Mouse (Mus musculus) neural tube, embryonic 12.5 days (tissue): Measurements from ENCODE around the gene Copb2. TPM values are rescaled to one million over a fixed set of nuclear protein-coding genes. Genes with fewer than 3 reads are reported as not detected.

ENCODE experiments used
- ATAC-seq: fragments of 200-750 bp; cut with Nextera tagmentation; 2 replicates; pipeline ENCODE4 v1.8.0; 2017; ENCODE audit warnings: low read depth, mild to moderate bottlenecking, moderate TSS enrichment, moderate library complexity; ENCODE audit not compliant: low FRiP score
- H3K27ac ChIP-seq: fragments of 300-500 bp; sonication (generic); 2 replicates; pipeline ENCODE4 v1.5.1; 2016
- H3K27me3 ChIP-seq: fragments of 300-500 bp; sonication (generic); replicated peaks from 2 replicates; pipeline ENCODE4 v1.6.1; 2016; ENCODE audit warnings: mild to moderate bottlenecking
- H3K36me3 ChIP-seq: fragments of 300-500 bp; sonication (generic); 2 replicates; pipeline ENCODE4 v1.6.1; 2016; ENCODE audit warnings: mild to moderate bottlenecking
- H3K4me1 ChIP-seq: fragments of 300-500 bp; sonication (generic); 2 replicates; pipeline ENCODE4 v1.6.1; 2016
- H3K4me2 ChIP-seq: fragments of 300-500 bp; sonication (generic); replicated peaks from 2 replicates; pipeline ENCODE4 v1.6.1; 2016; ENCODE audit warnings: mild to moderate bottlenecking
- H3K4me3 ChIP-seq: fragments of 300-500 bp; sonication (generic); 2 replicates; pipeline ENCODE4 v1.5.1; 2016
- H3K9ac ChIP-seq: fragments of 300-500 bp; sonication (generic); 2 replicates; pipeline ENCODE4 v1.6.1; 2016; ENCODE audit warnings: mild to moderate bottlenecking
- H3K9me3 ChIP-seq: fragments of 300-500 bp; sonication (generic); 2 replicates; pipeline ENCODE4 v1.6.1; 2016; ENCODE audit warnings: mild to moderate bottlenecking
- WGBS: fragments of 180-500 bp; shearing (Covaris S2); methylation state at CpG from one replicate; pipeline ENCODE4 v1.1.7; 2016; 5-methylcytosine and 5-hydroxymethylcytosine counted together
- polyA plus RNA-seq: library from polyadenylated mRNA; unstranded; fragments of >200 nt; fragmentation: Nextera tagmentation; extraction: Ambion mirVana; gene quantifications from 2 replicates; pipeline ENCODE4 v1.2.1, GENCODE M21; 2016

Copb2 gene
- polyA plus RNA-seq, 1 experiment from 2014 or later = 169 TPM

- Histone ChIP-seq H3K27ac (no peak overlapping the region), H3K4me3 (no peak overlapping the region), H3K9me3 (no peaks in the 10 kb centered on the region), H3K9ac (no peak overlapping the region), H3K4me2 (no peak overlapping the region), H3K36me3 (no peaks in the 10 kb centered on the region), H3K27me3 (no peaks in the 10 kb centered on the region), H3K4me1 (peaks cover 4% of the 10 kb centered on the region; the same call in 1 of the 2 replicates)
- no peak for ATAC-seq
- WGBS = 79% methylated on average over 3 of the region's 3 CpGs
Observed at GRCm38 (mm10) chr9:98544042-98544441, 19.5 kb upstream of the Copb2 start.

GRCm38 (mm10) chr9:98583852-98584251, 20.3 kb downstream of the Copb2 start:
- Histone ChIP-seq H3K4me3 (no peak overlapping the region), H3K9me3 (no peaks in the 10 kb centered on the region), H3K36me3 (peaks cover 88% of the 10 kb centered on the region), H3K4me1 (no peaks in the 10 kb centered on the region), H3K9ac (no peak overlapping the region), H3K4me2 (no peak overlapping the region), H3K27me3 (no peaks in the 10 kb centered on the region), H3K27ac (no peak overlapping the region)
- WGBS = 92% methylated on average over 4 of the region's 4 CpGs
- ATAC-seq = no peak

DNA sequence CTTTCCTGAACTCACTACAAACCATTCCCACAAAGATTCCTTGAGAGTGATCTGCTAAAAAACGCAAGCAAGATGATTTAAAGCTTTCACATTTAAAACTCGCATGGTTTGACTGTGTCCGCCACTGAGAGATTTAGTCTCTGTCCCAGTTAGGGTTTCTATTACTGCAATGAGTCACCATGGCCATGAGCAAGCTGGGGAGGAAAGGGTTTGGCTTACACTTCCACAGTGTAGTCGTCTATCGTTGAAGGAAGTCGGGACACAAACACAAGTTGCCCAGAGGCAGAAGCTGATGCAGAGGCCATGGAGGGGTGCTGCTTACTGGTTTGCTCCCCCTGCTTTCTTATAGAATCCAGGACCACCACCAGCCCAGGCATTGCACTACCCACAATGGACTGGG, 36.6 kb downstream of the Copb2 start:
- Histone ChIP-seq H3K27ac (no peak overlapping the region), H3K4me2 (peak overlapping the region; percentile 96; the same call in 1 of the 2 replicates), H3K9me3 (peaks cover 4% of the 10 kb centered on the region; the same call in 1 of the 2 replicates), H3K4me3 (no peak overlapping the region), H3K36me3 (peaks cover 27% of the 10 kb centered on the region), H3K4me1 (peaks cover 12% of the 10 kb centered on the region), H3K9ac (no peak overlapping the region), H3K27me3 (no peaks in the 10 kb centered on the region)
- WGBS = 91% methylated on average over 6 of the region's 6 CpGs
- no peak for ATAC-seq

DNA sequence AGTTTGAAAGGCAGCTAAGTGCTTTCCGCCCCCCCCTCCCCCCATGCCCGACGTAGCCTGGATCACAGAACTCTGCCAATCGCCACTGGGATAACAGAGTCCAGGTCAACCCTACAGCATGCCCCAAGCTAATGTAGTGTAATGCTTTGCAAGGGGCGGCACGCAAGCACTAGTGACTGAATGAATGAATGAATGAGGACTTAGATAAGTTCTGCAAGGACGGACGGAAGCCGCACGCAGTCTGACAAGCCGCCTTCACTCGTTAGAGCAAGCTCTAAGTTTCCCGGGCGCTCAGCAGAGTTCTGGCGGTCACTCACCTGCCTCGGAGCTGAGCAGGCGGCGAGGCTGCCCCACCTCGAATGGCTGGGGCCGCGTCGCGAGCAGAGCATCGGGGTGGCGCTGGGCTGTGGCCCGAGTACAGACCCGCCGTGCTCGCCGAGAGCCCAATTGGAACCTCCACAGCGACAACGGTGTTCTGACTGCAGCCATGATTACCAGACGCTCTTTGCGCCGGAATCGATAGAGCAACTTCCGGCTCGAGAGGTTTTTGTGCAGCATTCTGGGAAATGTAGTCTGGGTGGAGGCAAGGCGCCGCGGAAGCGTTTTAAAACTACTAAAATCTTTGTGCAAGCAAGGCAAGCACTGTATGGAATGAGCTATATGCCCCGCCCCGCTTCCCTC, 37.8 kb downstream of the Copb2 start, which contains the start of gene Mrps22:
TSS of gene Mrps22 (minus strand) at position 505 of the 681 bp plus-strand sequence.
- H3K4me3 ChIP-seq = peak within 1 kb of the TSS; percentile 90
- H3K9ac ChIP-seq = peak within 1 kb of the TSS; percentile 68
- peaks cover 4% of the 10 kb centered on the region; the same call in 1 of the 2 replicates for H3K9me3 ChIP-seq
- H3K27ac ChIP-seq = no peak within 1 kb of the TSS
- H3K36me3 ChIP-seq = peaks cover 17% of the 10 kb centered on the region
- H3K27me3 ChIP-seq = no peaks in the 10 kb centered on the region
- peak; percentile 94 for ATAC-seq
- WGBS = under 1% methylated on average over 44 of the region's 44 CpGs
- peak within 1 kb of the TSS; percentile 96 for H3K4me2 ChIP-seq
- peaks cover 12% of the 10 kb centered on the region for H3K4me1 ChIP-seq

- H3K4me1 ChIP-seq = peaks cover 12% of the 10 kb centered on the region
- H3K4me3 ChIP-seq = peak overlapping the region; percentile 90
- H3K36me3 ChIP-seq = peaks cover 14% of the 10 kb centered on the region
- peak overlapping the region; percentile 96 for H3K4me2 ChIP-seq
- peak; percentile 45 for ATAC-seq
- no peak overlapping the region for H3K27ac ChIP-seq
- 54% methylated on average over 11 of the region's 11 CpGs for whole genome bisulfite sequencing
- 0 out of 2 replicates have a peak overlapping the region, but pooled peaks have one; percentile 68 for H3K9ac ChIP-seq
- H3K9me3 ChIP-seq = peaks cover 4% of the 10 kb centered on the region; the same call in 1 of the 2 replicates
- no peaks in the 10 kb centered on the region for H3K27me3 ChIP-seq
Observed at GRCm38 (mm10) chr9:98601837-98602359, 38.4 kb downstream of the Copb2 start.

- no peak overlapping the region for H3K4me2 ChIP-seq
- H3K9ac ChIP-seq = no peak overlapping the region
- H3K4me3 ChIP-seq = no peak overlapping the region
- no peak overlapping the region for H3K27ac ChIP-seq
- H3K9me3 ChIP-seq = peaks cover 4% of the 10 kb centered on the region; the same call in 1 of the 2 replicates
- WGBS = 76% methylated on average over 4 of the region's 4 CpGs
- H3K36me3 ChIP-seq = no peaks in the 10 kb centered on the region
- H3K4me1 ChIP-seq = peaks cover 12% of the 10 kb centered on the region
- no peaks in the 10 kb centered on the region for H3K27me3 ChIP-seq
- ATAC-seq = no peak
Observed at GRCm38 (mm10) chr9:98604896-98605295, 41.4 kb downstream of the Copb2 start.

GRCm38 (mm10) chr9:98628480-98628879, 65.0 kb downstream of the Copb2 start:
- no peak for ATAC-seq
- H3K4me3 ChIP-seq = no peak overlapping the region
- no peak overlapping the region for H3K27ac ChIP-seq
- no peaks in the 10 kb centered on the region for H3K36me3 ChIP-seq
- H3K9me3 ChIP-seq = no peaks in the 10 kb centered on the region
- WGBS = 38% methylated on average over 3 of the region's 3 CpGs
- no peak overlapping the region for H3K4me2 ChIP-seq
- no peak overlapping the region for H3K9ac ChIP-seq
- H3K4me1 ChIP-seq = no peaks in the 10 kb centered on the region
- no peaks in the 10 kb centered on the region for H3K27me3 ChIP-seq

DNA sequence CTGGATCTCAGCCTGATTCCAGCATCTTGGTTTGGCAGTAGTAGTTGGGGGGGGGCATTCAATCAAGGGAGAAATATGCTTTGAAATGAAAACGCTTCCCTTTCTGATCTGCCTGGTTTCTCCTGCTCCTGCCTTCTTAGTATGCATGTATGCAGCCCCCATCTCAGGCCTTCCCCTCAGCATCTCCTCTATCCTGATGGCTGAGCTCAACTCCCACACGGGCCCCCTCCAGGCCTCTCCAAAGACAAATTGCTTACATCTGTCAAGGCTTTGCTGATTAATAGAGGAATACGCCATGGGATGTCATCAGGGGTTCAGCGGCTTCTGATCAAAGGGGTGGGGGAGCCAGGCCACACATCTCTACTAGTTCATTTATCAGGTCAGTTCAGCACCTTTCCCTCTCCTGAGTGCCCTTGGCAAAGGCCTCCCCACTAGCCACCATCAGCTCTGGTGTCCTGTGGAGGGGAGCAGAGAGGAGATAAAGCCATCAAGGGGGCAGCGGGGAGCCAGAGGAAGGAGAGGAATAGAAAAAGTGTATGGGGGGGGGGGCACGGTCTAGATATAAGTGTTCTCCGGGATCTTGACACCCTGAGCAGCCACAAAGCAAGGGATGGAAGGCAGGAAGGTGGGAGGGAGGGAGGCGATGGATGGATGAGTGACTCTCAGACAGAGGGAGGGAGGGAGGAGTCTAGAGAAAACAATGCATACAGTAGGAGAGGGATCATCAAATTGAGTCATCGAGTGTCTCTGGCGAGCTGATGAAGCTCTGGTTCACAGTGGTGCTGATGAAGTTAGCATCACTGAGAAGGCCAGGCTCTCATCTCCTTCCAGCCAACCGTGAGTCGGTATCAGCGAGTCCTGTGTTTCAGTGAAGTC, 70.0 kb downstream of the Copb2 start:
- Histone ChIP-seq H3K4me1 (no peaks in the 10 kb centered on the region), H3K4me3 (no peak overlapping the region), H3K9ac (no peak overlapping the region), H3K4me2 (no peak overlapping the region), H3K27ac (no peak overlapping the region), H3K36me3 (no peaks in the 10 kb centered on the region), H3K27me3 (no peaks in the 10 kb centered on the region), H3K9me3 (no peaks in the 10 kb centered on the region)
- no peak for ATAC-seq
- 76% methylated on average over 13 of the region's 13 CpGs for WGBS

Other genes starting within 250 kb of the Copb2 start
- 177 and 179 TPM in 2 replicates for gene Rbp1, start 140.8 kb upstream of the Copb2 start, polyA plus RNA-seq
- gene Rbp2, start 77.6 kb upstream of the Copb2 start, polyA plus RNA-seq = 2.9 and 3.8 TPM in 2 replicates
- gene Mrps22, start 37.9 kb downstream of the Copb2 start, polyA plus RNA-seq = 58.6 and 61.7 TPM in 2 replicates